Mouse (Mus musculus): ENCODE measurements around the gene Lbx1.

The Lbx1 gene

GRCm38 (mm10) chr19:45235766-45236362 lies at the start of gene Lbx1:
Lbx1 (minus strand) TSS chr19:45235812.
- DNase-seq (ENCODE audit: low spot score in 2 of 2) = no peak

GRCm38 (mm10) chr19:45283302-45283701 lies 47.7 kb upstream of the Lbx1 start:
- peak in 1 of 2 experiments; percentile 71 for DNase-seq (ENCODE audit: low spot score in 2 of 2)

GRCm38 (mm10) chr19:45276196-45276595 lies 40.6 kb upstream of the Lbx1 start:
- no peak for DNase-seq (ENCODE audit: low spot score in 2 of 2)

GRCm38 (mm10) chr19:45271986-45272385 lies 36.4 kb upstream of the Lbx1 start:
- DNase-seq (ENCODE audit: low spot score in 2 of 2) = no peak

- no peak for DNase-seq (ENCODE audit: low spot score in 2 of 2)
These were observed 27.4 kb upstream of the Lbx1 start for GRCm38 (mm10) chr19:45262995-45263394.

GRCm38 (mm10) chr19:45257414-45258326 lies 22.1 kb upstream of the Lbx1 start:
- no peak for DNase-seq (ENCODE audit: low spot score in 2 of 2)

- DNase-seq (ENCODE audit: low spot score in 2 of 2) = no peak
These were observed 19.2 kb upstream of the Lbx1 start for GRCm38 (mm10) chr19:45254806-45255205.

GRCm38 (mm10) chr19:45252436-45252835 lies 16.8 kb upstream of the Lbx1 start:
- no peak for DNase-seq (ENCODE audit: low spot score in 2 of 2)

GRCm38 (mm10) chr19:45248691-45249090 lies 13.1 kb upstream of the Lbx1 start:
- DNase-seq (ENCODE audit: low spot score in 2 of 2) = no peak

GRCm38 (mm10) chr19:45243918-45244700 lies 8.5 kb upstream of the Lbx1 start:
- no peak for DNase-seq (ENCODE audit: low spot score in 2 of 2)

GRCm38 (mm10) chr19:45243264-45243602 lies 7.6 kb upstream of the Lbx1 start:
- no peak for DNase-seq (ENCODE audit: low spot score in 2 of 2)

GRCm38 (mm10) chr19:45242348-45243263 lies 7.0 kb upstream of the Lbx1 start:
- no peak for DNase-seq (ENCODE audit: low spot score in 2 of 2)

GRCm38 (mm10) chr19:45242017-45242347 lies 6.4 kb upstream of the Lbx1 start:
- no peak for DNase-seq (ENCODE audit: low spot score in 2 of 2)

- no peak for DNase-seq (ENCODE audit: low spot score in 2 of 2)
These were observed 4.4 kb upstream of the Lbx1 start for GRCm38 (mm10) chr19:45240026-45240425.

- no peak for DNase-seq (ENCODE audit: low spot score in 2 of 2)
These were observed 3.6 kb upstream of the Lbx1 start for GRCm38 (mm10) chr19:45239191-45239590.

- DNase-seq (ENCODE audit: low spot score in 2 of 2) = no peak
These were observed 2.1 kb upstream of the Lbx1 start for GRCm38 (mm10) chr19:45237665-45238209.

- no peak for DNase-seq (ENCODE audit: low spot score in 2 of 2)
These were observed 1.5 kb upstream of the Lbx1 start for GRCm38 (mm10) chr19:45237099-45237498.

- DNase-seq (ENCODE audit: low spot score in 2 of 2) = no peak
These were observed 841 bp upstream of the Lbx1 start for GRCm38 (mm10) chr19:45236363-45236942.

GRCm38 (mm10) chr19:45235331-45235741 lies 276 bp downstream of the Lbx1 start:
- DNase-seq (ENCODE audit: low spot score in 2 of 2) = no peak

GRCm38 (mm10) chr19:45234771-45235231 lies 811 bp downstream of the Lbx1 start:
- DNase-seq (ENCODE audit: low spot score in 2 of 2) = no peak
